Comparison of ENCODE assay signal across 8 mouse cellular contexts in genomic region chr16:93683508-93684236, GRCm38 (mm10). TPM values are rescaled to one million over a fixed set of nuclear protein-coding genes. Genes with fewer than 3 reads are reported as not detected.
A peak's percentile ranks its signal among the peaks of the same experiment; 100 is the strongest.
DNase-seq lines count a peak whose midpoint lies in the region; ATAC-seq and TF ChIP-seq lines count a peak whose summit lies in the region.

No protein-coding gene starts in this region.

- peaks cover 12 to 21% of the 10 kb centered on the region in 2 experiments; a peak in 3 of 4 replicates for H3K4me1 ChIP-seq in ES-E14 (ENCODE audit: control insufficient read depth in 2 of 2, insufficient read depth in 2 of 2, low read length in 2 of 2, poor library complexity in 1 of 2)
- peaks cover 11% of the 10 kb centered on the region for H3K4me1 ChIP-seq in embryonic facial prominence, embryonic 12.5 days
- H3K4me1 ChIP-seq in kidney, postnatal 0 days (replicated peaks; ENCODE audit: insufficient read depth, low read length), result peaks cover 8% of the 10 kb centered on the region
- peaks cover 18% of the 10 kb centered on the region; the same call in 1 of the 2 replicates for H3K4me1 ChIP-seq in stomach, embryonic 15.5 days

- TF ChIP-seq CTCF in kidney, postnatal 0 days (IDR thresholded peaks at IDR 0.05; ENCODE audit: low read depth), result no peak

- H3K9ac ChIP-seq in ES-E14 (ENCODE audit: insufficient read depth, low read depth, low read length, poor library complexity, severe bottlenecking), result peak overlapping the region; percentile 81
- peak overlapping the region; percentile 46 for H3K9ac ChIP-seq in embryonic facial prominence, embryonic 12.5 days
- peak overlapping the region; percentile 60 for H3K9ac ChIP-seq in kidney, postnatal 0 days (ENCODE audit: low read depth, low read length)
- peak overlapping the region; percentile 17; the same call in 1 of the 2 replicates for H3K9ac ChIP-seq in stomach, embryonic 15.5 days

- peak overlapping the region; percentile 16; the same call in 1 of the 2 replicates for H3K27ac ChIP-seq in ES-E14 (ENCODE audit: insufficient read depth, low read depth, low read length, poor library complexity, severe bottlenecking)
- no peak overlapping the region for H3K27ac ChIP-seq in embryonic facial prominence, embryonic 12.5 days
- no peak overlapping the region for H3K27ac ChIP-seq in kidney, postnatal 0 days
- H3K27ac ChIP-seq in stomach, embryonic 15.5 days, result peak overlapping the region; percentile 80

- peak; percentile 16 to 18 for DNase-seq in frontal cortex, postnatal 14 days (ENCODE audit: low spot score in 2 of 2)
- no peak for DNase-seq in ES-E14 (ENCODE audit: low read depth, low spot score)
- peak; percentile 28 to 33 for DNase-seq in heart, adult 9 months (ENCODE audit: low spot score in 2 of 2)
- peak; percentile 14 for DNase-seq in kidney, postnatal 0 days (ENCODE audit: low spot score)
- peak; percentile 41 to 55 for DNase-seq in lung, postnatal 4 days

- H3K4me2 ChIP-seq in embryonic facial prominence, embryonic 12.5 days (replicated peaks), result peak overlapping the region; percentile 86
- H3K4me2 ChIP-seq in kidney, postnatal 0 days (ENCODE audit: low read length), result peak overlapping the region; percentile 89
- H3K4me2 ChIP-seq in stomach, embryonic 15.5 days, result peak overlapping the region; percentile 85

- H3K9me3 ChIP-seq in ES-E14 (ENCODE audit: control insufficient read depth, insufficient read depth, low read depth, low read length), result no peaks in the 10 kb centered on the region
- no peaks in the 10 kb centered on the region for H3K9me3 ChIP-seq in embryonic facial prominence, embryonic 12.5 days
- no peaks in the 10 kb centered on the region for H3K9me3 ChIP-seq in kidney, postnatal 0 days (replicated peaks; ENCODE audit: low read length)
- no peaks in the 10 kb centered on the region for H3K9me3 ChIP-seq in stomach, embryonic 15.5 days

- WGBS in embryonic facial prominence, embryonic 12.5 days, result under 1% methylated on average over 53 of the region's 53 CpGs
- under 1% methylated on average over 53 of the region's 53 CpGs for WGBS in kidney, postnatal 0 days
- 2% methylated on average over 41 of the region's 53 CpGs for WGBS in stomach, embryonic 15.5 days

- peaks cover 49% of the 10 kb centered on the region for H3K27me3 ChIP-seq in embryonic facial prominence, embryonic 12.5 days
- peaks cover 15% of the 10 kb centered on the region; the same call in 1 of the 2 replicates for H3K27me3 ChIP-seq in kidney, postnatal 0 days (ENCODE audit: insufficient read depth, low read length)
- peaks cover 27% of the 10 kb centered on the region for H3K27me3 ChIP-seq in stomach, embryonic 15.5 days (replicated peaks)

- H3K4me3 ChIP-seq in ES-E14 (ENCODE audit: insufficient read depth in 1 of 2, low read depth in 1 of 2, low read length in 2 of 2, poor library complexity in 1 of 2, severe bottlenecking in 1 of 2), result peak overlapping the region; percentile 60 to 74
- H3K4me3 ChIP-seq in embryonic facial prominence, embryonic 12.5 days, result peak overlapping the region; percentile 47
- H3K4me3 ChIP-seq in kidney, postnatal 0 days (replicated peaks; ENCODE audit: low read depth, low read length), result peak overlapping the region; percentile 50
- H3K4me3 ChIP-seq in stomach, embryonic 15.5 days (replicated peaks), result peak overlapping the region; percentile 47

- in situ Hi-C loops in ES-E14 (cut with MboI; ENCODE audit: low sequenced_read_pairs in 2 of 2, unreplicated experiment in 2 of 2), result loop anchor here (10.0 kb wide), 2 partner anchors 91 to 101 kb away; no protein-coding TSS in a partner anchor

- H3K36me3 ChIP-seq in ES-E14 (ENCODE audit: control insufficient read depth, insufficient read depth, low read length, poor library complexity, severe bottlenecking), result peaks cover 5% of the 10 kb centered on the region; the same call in 1 of the 2 replicates
- H3K36me3 ChIP-seq in embryonic facial prominence, embryonic 12.5 days, result no peaks in the 10 kb centered on the region
- H3K36me3 ChIP-seq in kidney, postnatal 0 days (ENCODE audit: insufficient read depth, low read length), result no peaks in the 10 kb centered on the region
- no peaks in the 10 kb centered on the region for H3K36me3 ChIP-seq in stomach, embryonic 15.5 days

- ATAC-seq in frontal cortex, adult (ENCODE audit: low TSS enrichment), result no peak
- ATAC-seq in embryonic facial prominence, embryonic 12.5 days (ENCODE audit: insufficient number of reproducible peaks, insufficient read depth, low FRiP score, low TSS enrichment), result no peak
- peak; percentile 29; the same call in 1 of the 2 replicates for ATAC-seq in kidney, postnatal 0 days (replicated peaks; ENCODE audit: low FRiP score, low read depth)
- ATAC-seq in stomach, embryonic 15.5 days (ENCODE audit: insufficient read depth, low FRiP score, low read depth), result no peak

TF ChIP-seq in ES-E14, 5 proteins besides CTCF, POLR2A, EP300 and RAD21:
- TF ChIP-seq ZNF384 (IDR thresholded peaks at IDR 0.05; ENCODE audit: low read depth, low read length) (no peak), HCFC1 (IDR thresholded peaks at IDR 0.05; ENCODE audit: borderline replicate concordance, insufficient read depth, low read length) (no peak), MAFK (IDR thresholded peaks at IDR 0.05; ENCODE audit: insufficient read depth, low read depth, low read length) (no peak), CHD2 (IDR thresholded peaks at IDR 0.05; ENCODE audit: low read depth, low read length) (no peak), ZC3H11A (IDR thresholded peaks at IDR 0.05; ENCODE audit: borderline replicate concordance, low read depth, low read length) (no peak)

RNA-seq across cellular contexts. Expression of gene Cbr3, which starts 0.7 kb away (rescaled TPM):
- 15.2 and 16.0 TPM in 2 replicates for total RNA-seq in ES-E14 (2012; rRNA removed)
- 3.3 and 4.4 TPM in 2 replicates for polyA plus RNA-seq in embryonic facial prominence, embryonic 12.5 days (2016; fragmentation: Nextera tagmentation; extraction: Ambion mirVana)
- 8.6 and 9.6 TPM in 2 replicates for polyA plus RNA-seq in kidney, postnatal 0 days (2015; fragmentation: Nextera tagmentation; extraction: Ambion mirVana)
- 13.8 and 18.6 TPM in 2 replicates for polyA plus RNA-seq in stomach, embryonic 15.5 days (2015; fragmentation: Nextera tagmentation; extraction: Ambion mirVana)

RNA-seq across cellular contexts. Expression of gene Dop1b, which starts 28.0 kb away (rescaled TPM):
- total RNA-seq in ES-E14 (2012; rRNA removed), result 11.6 and 16.8 TPM in 2 replicates
- 11.9 and 12.2 TPM in 2 replicates for polyA plus RNA-seq in embryonic facial prominence, embryonic 12.5 days (2016; fragmentation: Nextera tagmentation; extraction: Ambion mirVana)
- polyA plus RNA-seq in kidney, postnatal 0 days (2015; fragmentation: Nextera tagmentation; extraction: Ambion mirVana), result 22.5 and 23.6 TPM in 2 replicates
- polyA plus RNA-seq in stomach, embryonic 15.5 days (2015; fragmentation: Nextera tagmentation; extraction: Ambion mirVana), result 17.8 and 20.5 TPM in 2 replicates

RNA-seq across cellular contexts. Expression of gene Gm5678, which starts 55.8 kb away (rescaled TPM):
- not detected in 2 replicates for total RNA-seq in ES-E14 (2012; rRNA removed)
- polyA plus RNA-seq in embryonic facial prominence, embryonic 12.5 days (2016; fragmentation: Nextera tagmentation; extraction: Ambion mirVana), result not detected in 2 replicates
- not detected in 2 replicates for polyA plus RNA-seq in kidney, postnatal 0 days (2015; fragmentation: Nextera tagmentation; extraction: Ambion mirVana)
- polyA plus RNA-seq in stomach, embryonic 15.5 days (2015; fragmentation: Nextera tagmentation; extraction: Ambion mirVana), result 0.19 TPM in 1 of 2 replicates, not detected in the other

Comparison
In these comparisons a context has a peak if more than half of its experiments do, and no peak if none do; other contexts are left out.
1. H3K27ac ChIP-seq: peak in ES-E14 (single experiment) and stomach, embryonic 15.5 days (single experiment); none in embryonic facial prominence, embryonic 12.5 days (single experiment) and kidney, postnatal 0 days (single experiment).
2. H3K9ac ChIP-seq: peak in every context shown above with its lines; median percentile 81 in ES-E14; 60 in kidney, postnatal 0 days; 46 in embryonic facial prominence, embryonic 12.5 days; 17 in stomach, embryonic 15.5 days.
3. Peak in every context shown above with its lines, with median percentiles within 50 percentile points of each other: H3K4me3 ChIP-seq and H3K4me2 ChIP-seq.